Mouse (Mus musculus) retina, embryonic 14.5 days (tissue): ENCODE measurements around the gene Myl12a.
"Not testable (repeated sequence)": the region's sequence is repeated elsewhere in the genome, so short reads cannot be mapped to it uniquely, and the experiment has no call there.

ENCODE experiments used
- DNase-seq: peaks from one replicate; pipeline ENCODE4 v3.0.0-alpha.2; 2015; ENCODE audit warnings: low spot score

Myl12a gene

DNA sequence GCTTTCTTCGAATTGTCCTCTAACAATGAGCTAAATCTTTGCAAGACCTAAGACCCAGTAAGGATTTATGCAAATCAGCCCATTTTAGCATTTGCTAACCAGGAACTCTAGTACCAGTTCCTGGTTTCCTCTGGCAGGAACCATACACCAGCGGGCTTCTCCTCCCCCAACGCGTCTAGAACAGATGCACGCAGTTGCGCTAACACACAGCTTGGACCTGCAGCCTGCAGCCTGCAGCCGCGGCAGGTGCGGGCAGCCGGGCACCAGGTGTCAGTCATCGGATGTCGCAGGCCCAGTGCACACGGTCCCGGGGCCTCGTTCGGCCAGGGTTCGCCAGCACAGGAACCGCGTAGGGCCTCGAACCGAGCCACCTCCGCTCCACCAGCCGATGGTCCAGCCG is 12.7 kb downstream of the Myl12a start:
- DNase-seq = no peak

- DNase-seq = peak; percentile 26
Measured at GRCm38 (mm10) chr17:70989430-70989829, 13.2 kb downstream of the Myl12a start.

- no peak for DNase-seq
Measured at GRCm38 (mm10) chr17:70988337-70988767, 14.3 kb downstream of the Myl12a start.

DNA sequence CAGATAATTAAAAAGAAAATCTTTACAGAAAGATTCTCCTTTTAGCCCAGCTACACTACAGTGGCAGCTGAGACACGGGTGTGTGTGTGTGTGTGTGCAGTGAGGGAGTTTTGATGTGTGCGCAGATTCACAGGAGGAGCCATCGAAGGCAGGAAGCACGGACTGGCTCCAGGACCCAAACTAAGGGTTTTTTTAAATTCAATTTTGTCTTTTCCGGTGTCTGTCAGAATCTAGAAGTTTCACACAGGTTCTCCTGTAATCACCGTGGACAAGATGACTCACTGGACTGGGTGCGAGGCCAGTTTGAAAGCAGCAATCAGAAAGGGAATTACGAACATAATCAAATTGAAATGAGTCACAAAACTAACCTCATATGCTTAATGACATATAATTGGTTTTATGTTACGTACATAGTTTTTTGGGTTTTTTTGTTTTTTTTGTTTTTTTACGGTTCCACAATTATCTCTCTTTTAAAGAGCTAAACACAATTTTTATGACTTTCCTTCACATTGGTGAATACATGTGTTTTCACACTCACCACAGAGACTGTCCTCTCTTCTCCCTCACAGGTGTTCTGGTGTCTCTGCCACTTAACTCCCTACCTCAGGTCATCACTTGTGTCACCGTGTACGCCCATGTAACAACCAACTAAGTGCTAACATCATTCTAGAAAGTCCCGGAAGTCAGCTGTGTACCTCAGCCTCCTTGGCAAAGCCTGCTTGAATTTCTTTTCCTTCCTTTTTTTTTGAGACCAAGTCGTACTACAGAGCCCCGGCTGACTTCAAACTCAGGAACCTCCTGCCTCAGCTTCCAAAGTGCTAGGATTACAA is 15.6 kb downstream of the Myl12a start:
- no peak for DNase-seq

GRCm38 (mm10) chr17:70986355-70986740 is 16.3 kb downstream of the Myl12a start:
- no peak for DNase-seq

GRCm38 (mm10) chr17:70985501-70986354 is 16.9 kb downstream of the Myl12a start:
- DNase-seq = no peak

GRCm38 (mm10) chr17:70979345-70980223 is 23.1 kb downstream of the Myl12a start:
- no peak for DNase-seq

DNA sequence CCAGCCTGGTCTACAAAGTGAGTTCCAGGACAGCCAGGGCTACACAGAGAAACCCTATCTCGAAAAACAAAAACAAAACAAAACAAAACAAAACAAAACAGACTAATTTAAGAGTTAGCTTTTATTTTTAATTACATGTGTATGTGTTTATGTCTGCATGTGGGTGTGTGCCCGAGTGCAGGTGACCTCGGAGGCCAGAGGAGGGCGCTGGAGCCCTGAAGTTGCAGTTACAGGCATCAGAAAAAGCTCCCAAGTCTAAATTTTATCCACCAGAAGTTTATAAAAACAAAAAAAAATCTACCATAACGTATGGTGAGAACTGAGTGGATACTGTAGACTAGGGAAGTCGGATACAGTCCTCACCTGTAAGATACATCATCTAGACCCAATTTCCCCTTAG is 24.9 kb downstream of the Myl12a start:
- no peak for DNase-seq

GRCm38 (mm10) chr17:70974065-70974464 is 28.6 kb downstream of the Myl12a start:
- not testable (repeated sequence) for DNase-seq

DNA sequence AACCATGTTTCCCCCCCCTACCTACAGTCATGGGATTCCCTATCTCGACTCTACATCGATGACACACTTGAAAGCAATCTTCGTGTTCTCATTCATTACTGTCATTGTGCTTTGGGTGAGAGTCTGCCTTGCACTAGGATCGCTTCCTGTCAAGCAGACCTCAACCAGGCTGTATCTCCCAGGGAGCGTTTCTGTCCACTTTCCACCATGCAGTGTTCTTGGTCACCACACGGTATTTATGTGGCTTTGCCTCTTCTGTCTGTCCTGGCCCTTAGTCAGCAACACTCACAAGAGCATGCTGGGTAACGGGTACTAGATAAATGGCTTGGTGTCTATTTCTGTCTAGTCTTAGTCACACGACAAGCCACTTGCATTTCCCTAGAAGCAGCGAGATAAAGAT is 29.3 kb downstream of the Myl12a start:
- no peak for DNase-seq

GRCm38 (mm10) chr17:70971206-70971605 is 31.5 kb downstream of the Myl12a start:
- no peak for DNase-seq

DNA sequence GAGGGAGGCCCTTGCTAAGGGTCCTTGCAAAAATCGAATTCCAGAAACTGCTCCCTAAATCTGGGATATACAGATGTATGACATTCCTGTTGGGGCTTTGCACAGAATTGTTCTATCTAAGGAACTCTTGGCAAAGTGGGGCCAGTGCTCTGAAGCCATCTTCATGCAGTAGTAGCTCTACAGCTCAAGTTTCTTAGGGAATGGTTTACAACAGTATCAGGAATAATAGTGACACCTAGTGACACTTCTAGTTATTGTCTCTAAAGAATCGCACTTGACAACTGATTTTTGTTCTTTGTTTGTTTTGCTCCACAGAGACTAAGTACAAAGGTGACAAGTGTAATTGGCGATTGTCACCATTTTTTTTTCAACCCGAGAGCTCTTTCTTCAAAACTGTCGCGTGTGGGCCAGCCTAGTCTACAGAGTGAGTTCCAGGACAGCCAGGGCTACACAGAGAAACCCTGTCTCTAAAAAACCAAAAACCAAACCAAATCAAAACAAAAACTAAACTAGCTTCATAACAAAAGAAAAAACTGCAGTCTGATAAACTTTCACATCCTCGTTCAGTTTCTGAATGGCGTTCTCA is 34.0 kb downstream of the Myl12a start:
- DNase-seq = peak; percentile 88

DNA sequence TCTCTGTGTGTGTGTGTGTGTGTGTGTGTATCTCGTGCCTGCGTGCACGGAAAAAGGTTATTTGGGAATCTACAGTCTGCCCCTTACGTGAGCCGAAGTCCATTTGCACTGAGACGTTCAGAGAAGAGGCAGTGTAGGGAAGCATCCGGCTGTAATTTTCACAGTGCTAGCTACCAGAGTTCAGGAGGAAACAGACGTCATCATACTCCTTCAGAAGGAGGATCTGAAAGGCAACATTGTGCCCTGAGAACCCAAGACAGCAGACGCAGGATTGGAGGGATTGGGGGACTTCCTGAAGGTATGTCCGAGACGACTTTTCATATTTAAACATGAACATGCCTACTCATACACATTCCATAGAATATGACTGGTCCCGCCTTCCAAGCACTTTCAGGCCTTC is 35.0 kb downstream of the Myl12a start:
- DNase-seq = no peak

GRCm38 (mm10) chr17:70967191-70967590 is 35.5 kb downstream of the Myl12a start:
- peak; percentile 23 for DNase-seq

DNA sequence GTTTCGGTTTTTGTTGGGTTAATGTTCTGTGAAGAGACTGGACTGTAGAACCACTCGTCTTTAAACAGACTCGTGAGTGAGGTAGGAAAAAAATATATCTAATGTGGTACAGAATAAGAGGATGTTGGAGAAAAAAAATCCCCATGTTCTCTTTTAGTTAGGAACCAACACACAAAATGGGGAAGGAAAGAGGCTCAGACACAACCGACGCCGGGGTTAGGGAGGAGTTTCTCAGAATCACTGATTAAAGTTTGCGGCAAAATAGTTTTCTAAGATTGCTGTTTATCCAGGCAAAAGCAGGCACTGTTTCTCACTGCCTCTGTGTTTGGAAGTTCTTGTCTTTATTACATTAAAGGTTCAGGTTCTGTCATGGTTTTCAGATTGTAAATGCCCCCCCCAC is 36.6 kb downstream of the Myl12a start:
- DNase-seq = no peak

GRCm38 (mm10) chr17:70965281-70965680 is 37.4 kb downstream of the Myl12a start:
- no peak for DNase-seq

- DNase-seq = peak; percentile 18
Measured at GRCm38 (mm10) chr17:70963546-70963945, 39.1 kb downstream of the Myl12a start.

DNA sequence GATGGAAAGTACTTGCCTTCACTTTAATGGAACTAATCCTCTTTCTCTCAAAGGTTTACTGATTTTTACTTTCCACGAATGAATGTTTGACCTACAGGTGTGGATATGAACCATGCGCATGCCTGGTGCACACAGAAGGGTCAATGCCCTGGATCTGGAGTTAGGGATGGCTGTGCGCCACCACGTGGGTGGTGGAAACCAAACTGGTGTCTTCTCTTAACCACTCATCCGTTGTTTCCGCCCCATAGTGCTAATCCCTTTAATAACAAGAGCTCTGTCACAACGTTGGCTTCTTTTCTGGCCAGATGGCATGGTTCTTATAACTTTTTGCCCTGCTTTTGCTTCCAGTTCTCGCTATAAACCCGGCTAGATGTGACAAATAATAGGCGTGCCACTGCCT is 51.4 kb downstream of the Myl12a start:
- no peak for DNase-seq

DNA sequence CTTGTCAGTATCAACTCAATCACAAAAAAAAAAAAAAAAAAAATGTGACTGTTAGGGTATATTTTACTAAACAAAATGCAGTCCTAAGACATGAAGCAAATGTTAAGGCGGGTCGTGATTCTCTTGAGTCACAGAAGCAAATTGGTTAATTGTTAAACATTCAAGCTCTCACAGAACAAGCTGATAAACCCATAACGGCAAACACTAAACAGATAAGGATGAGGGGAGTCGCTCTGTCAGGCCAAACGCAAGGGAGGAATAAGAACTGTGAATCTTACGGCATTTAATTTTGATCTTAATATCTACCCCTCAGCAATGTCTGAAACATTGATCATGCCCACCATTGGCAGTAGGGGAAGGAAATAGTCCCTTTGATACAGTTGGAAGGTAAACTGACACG is 53.5 kb downstream of the Myl12a start:
- DNase-seq = no peak

- no peak for DNase-seq
Measured at GRCm38 (mm10) chr17:70948721-70949120, 54.0 kb downstream of the Myl12a start.

GRCm38 (mm10) chr17:70943779-70944178 is 58.9 kb downstream of the Myl12a start:
- no peak for DNase-seq
